Mouse (Mus musculus): ENCODE results near the gene Eno2. TPM values are rescaled to one million over a fixed set of nuclear protein-coding genes. Genes with fewer than 3 reads are reported as not detected.

The Eno2 gene
- polyA plus RNA-seq, 3 experiments from 2014 or later: 3.5 to 23.1 (median 12.8) TPM

Other genes starting within 250 kb of the Eno2 start
- not detected for gene C1s1, start 227.3 kb downstream of the Eno2 start, polyA plus RNA-seq (2017; shearing (Covaris generic))
- not detected for gene C1rb, start 199.4 kb downstream of the Eno2 start, polyA plus RNA-seq (2017; shearing (Covaris generic))
- not detected for gene C1s2, start 133.6 kb downstream of the Eno2 start, polyA plus RNA-seq (2017; shearing (Covaris generic))
- 10 to 100 TPM; 20.3 to 27.2 (median 24.9) TPM for gene Lpcat3, start 106.6 kb downstream of the Eno2 start, polyA plus RNA-seq (2017; shearing (Covaris generic))
- gene Emg1, start 57.5 kb downstream of the Eno2 start, polyA plus RNA-seq (2017; shearing (Covaris generic)): 100 to 1,000 TPM; 373 to 490 (median 480) TPM
- gene Phb2, start 57.3 kb downstream of the Eno2 start, polyA plus RNA-seq (2017; shearing (Covaris generic)): 10 to 100 TPM; 60.8 to 70.7 (median 70.0) TPM
- gene Ptpn6, start 31.0 kb downstream of the Eno2 start, polyA plus RNA-seq (2017; shearing (Covaris generic)): 100 to 1,000 TPM; 143 to 191 (median 176) TPM
- gene Grcc10, start 28.3 kb downstream of the Eno2 start, polyA plus RNA-seq (2017; shearing (Covaris generic)): 100 to 1,000 TPM; 415 to 626 (median 536) TPM
- gene Gm45234, start 13.7 kb downstream of the Eno2 start, polyA plus RNA-seq (2017; shearing (Covaris generic)): not detected
- 1 to 10 TPM; 4.8 to 5.4 (median 5.2) TPM for gene Atn1, start 13.1 kb downstream of the Eno2 start, polyA plus RNA-seq (2017; shearing (Covaris generic))
- 1 to 10 TPM; 1.5 to 4.2 (median 3.4) TPM for gene Lrrc23, start 10.1 kb upstream of the Eno2 start, polyA plus RNA-seq (2017; shearing (Covaris generic))
- 1 to 10 TPM; 1.5 to 3.2 (median 2.1) TPM for gene Spsb2, start 39.0 kb upstream of the Eno2 start, polyA plus RNA-seq (2017; shearing (Covaris generic))
- gene Tpi1, start 44.6 kb upstream of the Eno2 start, polyA plus RNA-seq (2017; shearing (Covaris generic)): 10 to 100 TPM; 77.6 to 91.2 (median 82.5) TPM
- 10 to 100 TPM; 69.1 to 81.5 (median 73.8) TPM for gene Usp5, start 59.8 kb upstream of the Eno2 start, polyA plus RNA-seq (2017; shearing (Covaris generic))
- 100 to 1,000 TPM in 1 of 3 experiments, 10 to 100 TPM in 1, 1 to 10 TPM in 1; 7.6 to 142 (median 17.9) TPM for gene Cdca3, start 59.9 kb upstream of the Eno2 start, polyA plus RNA-seq (2017; shearing (Covaris generic))
- gene Gnb3, start 70.6 kb upstream of the Eno2 start, polyA plus RNA-seq (2017; shearing (Covaris generic)): under 1 TPM in 2 of 3 experiments, not detected in 1; 0.44 to 0.48 TPM
- under 1 TPM in 2 of 3 experiments, not detected in 1; 0.30 to 0.36 TPM for gene P3h3, start 88.1 kb upstream of the Eno2 start, polyA plus RNA-seq (2017; shearing (Covaris generic))
- gene Gpr162, start 94.3 kb upstream of the Eno2 start, polyA plus RNA-seq (2017; shearing (Covaris generic)): under 1 TPM in 2 of 3 experiments, not detected in 1; 0.16 to 0.19 TPM
- gene Cd4, start 118.5 kb upstream of the Eno2 start, polyA plus RNA-seq (2017; shearing (Covaris generic)): 100 to 1,000 TPM; 319 to 446 (median 407) TPM
- gene Lag3, start 142.0 kb upstream of the Eno2 start, polyA plus RNA-seq (2017; shearing (Covaris generic)): 10 to 100 TPM; 30.8 to 40.1 (median 38.3) TPM
- gene Ptms, start 150.4 kb upstream of the Eno2 start, polyA plus RNA-seq (2017; shearing (Covaris generic)): 10 to 100 TPM in 2 of 3 experiments, 1 to 10 TPM in 1; 9.5 to 15.5 (median 12.1) TPM
- 10 to 100 TPM; 35.6 to 70.5 (median 42.2) TPM for gene Mlf2, start 161.7 kb upstream of the Eno2 start, polyA plus RNA-seq (2017; shearing (Covaris generic))
- 10 to 100 TPM; 36.7 to 65.7 (median 62.6) TPM for gene Cops7a, start 195.9 kb upstream of the Eno2 start, polyA plus RNA-seq (2017; shearing (Covaris generic))
- gene Pianp, start 227.0 kb upstream of the Eno2 start, polyA plus RNA-seq (2017; shearing (Covaris generic)): under 1 TPM in 2 of 3 experiments, not detected in 1; 0.46 to 0.48 TPM
- gene Zfp384, start 239.5 kb upstream of the Eno2 start, polyA plus RNA-seq (2017; shearing (Covaris generic)): 1 to 10 TPM; 4.0 to 7.5 (median 4.0) TPM

Data from inflammation-experienced regulatory T-cells, adult 6 months (primary cell).